Mouse (Mus musculus) hindbrain, embryonic 16.5 days (tissue): ENCODE data around the gene Nlrp6. TPM values are rescaled to one million over a fixed set of nuclear protein-coding genes. Genes with fewer than 3 reads are reported as not detected.

Experiments
- ATAC-seq: fragments of 200-750 bp; cut with Nextera tagmentation; 2 replicates; pipeline ENCODE4 v1.8.0; 2017; ENCODE audit warnings: moderate TSS enrichment, moderate library complexity
- H3K27ac ChIP-seq: fragments of 300-500 bp; sonication (generic); 2 replicates; pipeline ENCODE4 v1.5.1; 2014; ENCODE audit warnings: low read depth, mild to moderate bottlenecking, control low read depth, low read length, moderate library complexity
- H3K27me3 ChIP-seq: fragments of 300-500 bp; sonication (generic); replicated peaks from 2 replicates; pipeline ENCODE4 v1.6.1; 2014; ENCODE audit warnings: low read length; ENCODE audit not compliant: control insufficient read depth, insufficient read depth
- H3K36me3 ChIP-seq: fragments of 300-500 bp; sonication (generic); 2 replicates; pipeline ENCODE4 v1.6.1; 2014; ENCODE audit warnings: mild to moderate bottlenecking, low read length, moderate library complexity, mixed read lengths; ENCODE audit not compliant: control insufficient read depth, insufficient read depth
- H3K4me1 ChIP-seq: fragments of 300-500 bp; sonication (generic); 2 replicates; pipeline ENCODE4 v1.6.1; 2014; ENCODE audit warnings: low read depth, low read length; ENCODE audit not compliant: control insufficient read depth, insufficient read depth
- H3K4me2 ChIP-seq: fragments of 300-500 bp; sonication (generic); 2 replicates; pipeline ENCODE4 v1.6.1; 2014; ENCODE audit warnings: mild to moderate bottlenecking, low read length, control low read depth, moderate library complexity
- H3K4me3 ChIP-seq: fragments of 300-500 bp; sonication (generic); 2 replicates; pipeline ENCODE4 v1.5.1; 2014; ENCODE audit warnings: mild to moderate bottlenecking, low read length, control low read depth, moderate library complexity
- H3K9ac ChIP-seq: fragments of 300-500 bp; sonication (generic); 2 replicates; pipeline ENCODE4 v1.6.1; 2014; ENCODE audit warnings: low read depth, mild to moderate bottlenecking, control low read depth, low read length, moderate library complexity
- H3K9me3 ChIP-seq: fragments of 300-500 bp; sonication (generic); 2 replicates; pipeline ENCODE4 v1.6.1; 2014; ENCODE audit warnings: mild to moderate bottlenecking, low read length, moderate library complexity; ENCODE audit not compliant: control insufficient read depth
- WGBS: fragments of 180-500 bp; shearing (Covaris S2); extraction: QIAGEN DNeasy Blood & Tissue Kit; methylation state at CpG from one replicate; pipeline ENCODE4 v1.1.7; 2014; 5-methylcytosine and 5-hydroxymethylcytosine counted together
- polyA plus RNA-seq: library from polyadenylated mRNA; unstranded; fragments of >200 nt; fragmentation: Nextera tagmentation; extraction: Ambion mirVana; gene quantifications from 2 replicates; pipeline ENCODE4 v1.2.1, GENCODE M21; 2015

Nlrp6 gene
- polyA plus RNA-seq, 1 experiment from 2014 or later: 0.75 TPM

GRCm38 (mm10) chr7:140942811-140943210, 22.1 kb downstream of the Nlrp6 start:
- no peaks in the 10 kb centered on the region for H3K9me3 ChIP-seq
- ATAC-seq: no peak
- H3K4me1 ChIP-seq: no peaks in the 10 kb centered on the region; the same call in 1 of the 2 replicates

DNA sequence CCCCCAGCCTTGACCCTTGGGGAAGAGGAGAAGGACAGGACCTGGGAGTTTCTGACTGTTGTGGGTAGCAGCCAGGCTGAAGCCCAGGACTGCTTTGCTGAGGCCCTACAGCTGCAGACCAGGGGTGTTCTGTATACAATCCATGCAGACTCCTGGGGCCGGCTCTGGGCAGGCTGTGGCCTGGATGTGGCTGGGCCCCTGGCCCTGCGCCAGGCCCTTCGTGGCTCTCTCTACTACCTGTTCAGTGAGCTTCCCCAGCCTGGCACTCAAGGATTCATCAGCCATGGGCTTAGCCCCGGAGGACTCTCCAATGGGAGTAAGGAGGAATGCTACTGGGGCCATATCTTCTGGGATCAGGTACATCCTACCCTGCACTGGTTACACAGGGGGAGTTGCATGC, 22.7 kb downstream of the Nlrp6 start:
- 92% methylated on average over 4 of the region's 4 CpGs for WGBS
- Histone ChIP-seq H3K4me1 (no peaks in the 10 kb centered on the region; the same call in 1 of the 2 replicates), H3K27ac (no peak overlapping the region), H3K36me3 (no peaks in the 10 kb centered on the region), H3K27me3 (no peaks in the 10 kb centered on the region), H3K9ac (no peak overlapping the region), H3K9me3 (no peaks in the 10 kb centered on the region), H3K4me3 (no peak overlapping the region), H3K4me2 (no peak overlapping the region)
- ATAC-seq: no peak

More at GRCm38 (mm10) chr7:140942811-140943210, 22.1 kb downstream of the Nlrp6 start:
- H3K36me3 ChIP-seq: no peaks in the 10 kb centered on the region
- H3K27me3 ChIP-seq: no peaks in the 10 kb centered on the region
- no peak overlapping the region for H3K4me3 ChIP-seq
- no peak overlapping the region for H3K4me2 ChIP-seq
- no peak overlapping the region; the same call in 1 of the 2 replicates for H3K9ac ChIP-seq
- H3K27ac ChIP-seq: no peak overlapping the region
- 92% methylated on average over 10 of the region's 10 CpGs for WGBS

GRCm38 (mm10) chr7:140944236-140944635, 23.5 kb downstream of the Nlrp6 start:
- Histone ChIP-seq H3K27ac (no peak overlapping the region), H3K36me3 (no peaks in the 10 kb centered on the region), H3K9ac (no peak overlapping the region), H3K9me3 (no peaks in the 10 kb centered on the region), H3K4me1 (no peaks in the 10 kb centered on the region; the same call in 1 of the 2 replicates), H3K27me3 (no peaks in the 10 kb centered on the region), H3K4me2 (no peak overlapping the region), H3K4me3 (no peak overlapping the region)
- ATAC-seq: no peak
- 92% methylated on average over 7 of the region's 7 CpGs for WGBS

- H3K27me3 ChIP-seq: no peaks in the 10 kb centered on the region
- H3K4me1 ChIP-seq: no peaks in the 10 kb centered on the region; the same call in 1 of the 2 replicates
- H3K4me2 ChIP-seq: no peak overlapping the region
- ATAC-seq: no peak
- H3K27ac ChIP-seq: no peak overlapping the region
- no peaks in the 10 kb centered on the region for H3K9me3 ChIP-seq
- WGBS: 99% methylated on average over 5 of the region's 5 CpGs
- no peak overlapping the region for H3K4me3 ChIP-seq
- no peaks in the 10 kb centered on the region for H3K36me3 ChIP-seq
- no peak overlapping the region for H3K9ac ChIP-seq
Observed at GRCm38 (mm10) chr7:140945247-140945646, 24.5 kb downstream of the Nlrp6 start.

GRCm38 (mm10) chr7:140946311-140946710, 25.6 kb downstream of the Nlrp6 start:
- no peaks in the 10 kb centered on the region; the same call in 1 of the 2 replicates for H3K4me1 ChIP-seq
- 90% methylated on average over 10 of the region's 10 CpGs for WGBS

DNA sequence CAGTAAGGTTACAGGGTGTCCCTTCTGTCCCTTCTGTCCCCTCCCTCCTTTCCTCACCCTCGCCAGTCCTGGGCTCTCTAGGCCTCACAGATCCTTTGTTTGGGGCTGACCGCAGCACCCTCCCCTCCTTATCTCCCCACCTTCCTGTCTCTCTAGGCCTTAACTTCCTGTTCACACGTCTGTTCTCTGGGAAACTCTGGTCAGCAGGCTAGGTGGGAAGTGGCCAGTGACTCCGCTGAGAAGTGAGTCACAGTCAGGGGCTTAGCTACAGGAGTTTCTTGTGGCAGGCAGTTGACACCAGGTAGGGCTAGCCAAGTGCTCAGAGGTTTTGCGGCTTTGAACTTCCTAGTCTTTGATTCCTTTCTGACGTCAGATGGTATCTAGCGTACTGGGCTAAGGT, 26.3 kb downstream of the Nlrp6 start:
- Histone ChIP-seq H3K4me1 (no peaks in the 10 kb centered on the region), H3K27me3 (no peaks in the 10 kb centered on the region)
- WGBS: 80% methylated on average over 7 of the region's 7 CpGs

More at GRCm38 (mm10) chr7:140946311-140946710, 25.6 kb downstream of the Nlrp6 start:
- Histone ChIP-seq H3K27ac (no peak overlapping the region), H3K9ac (no peak overlapping the region; the same call in 1 of the 2 replicates), H3K27me3 (no peaks in the 10 kb centered on the region), H3K36me3 (no peaks in the 10 kb centered on the region), H3K9me3 (no peaks in the 10 kb centered on the region), H3K4me2 (no peak overlapping the region), H3K4me3 (no peak overlapping the region)
- ATAC-seq: no peak

DNA sequence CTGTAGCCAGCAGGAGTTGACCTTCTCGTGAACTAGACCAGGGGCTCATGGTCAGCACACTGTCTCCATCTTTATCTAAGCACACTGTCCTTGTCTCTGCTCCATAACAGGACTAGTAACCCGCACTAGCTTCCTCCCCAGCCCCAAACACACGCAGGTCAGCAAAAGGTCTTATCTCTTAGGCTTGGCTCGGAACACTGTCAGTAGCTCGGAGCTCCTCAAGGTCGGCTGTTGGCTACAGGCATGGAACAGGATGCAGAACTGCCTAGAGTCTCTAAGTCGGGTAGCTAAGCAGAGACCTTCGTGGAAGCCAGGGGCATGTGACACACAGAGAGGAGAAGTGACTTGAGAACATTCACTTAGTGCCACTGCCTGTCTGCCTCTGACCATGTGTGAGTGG, 27.5 kb downstream of the Nlrp6 start:
- H3K4me1 ChIP-seq: no peaks in the 10 kb centered on the region
- no peaks in the 10 kb centered on the region for H3K36me3 ChIP-seq
- WGBS: 85% methylated on average over 8 of the region's 8 CpGs
- no peak for ATAC-seq
- no peak overlapping the region for H3K4me2 ChIP-seq
- no peak overlapping the region for H3K9ac ChIP-seq
- no peak overlapping the region for H3K4me3 ChIP-seq
- no peak overlapping the region for H3K27ac ChIP-seq
- H3K9me3 ChIP-seq: no peaks in the 10 kb centered on the region
- H3K27me3 ChIP-seq: no peaks in the 10 kb centered on the region

More for the DNA sequence above, 26.3 kb downstream of the Nlrp6 start:
- no peak overlapping the region for H3K27ac ChIP-seq
- H3K4me2 ChIP-seq: no peak overlapping the region
- H3K4me3 ChIP-seq: no peak overlapping the region
- ATAC-seq: no peak
- H3K9ac ChIP-seq: no peak overlapping the region; the same call in 1 of the 2 replicates
- no peaks in the 10 kb centered on the region for H3K9me3 ChIP-seq
- H3K36me3 ChIP-seq: no peaks in the 10 kb centered on the region

DNA sequence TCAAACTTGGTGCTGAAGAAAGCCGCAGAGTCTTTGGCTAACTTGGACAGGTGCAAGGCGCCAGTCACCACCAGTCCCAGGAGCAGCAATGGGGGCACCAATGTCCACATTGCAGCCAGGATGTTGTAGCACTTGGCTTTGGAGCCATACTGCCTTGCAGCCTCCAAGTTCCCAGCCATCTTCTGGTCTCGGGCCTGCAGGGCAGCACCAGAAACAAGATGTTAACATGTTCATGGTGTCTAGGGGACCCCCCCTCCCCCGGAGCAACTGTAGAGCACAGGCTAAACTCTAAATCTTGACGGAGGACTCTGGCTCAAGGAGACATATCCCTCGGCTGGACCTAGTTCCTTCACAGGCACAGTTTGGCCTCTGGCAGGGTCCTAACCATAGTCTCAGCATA, 28.6 kb downstream of the Nlrp6 start:
- no peaks in the 10 kb centered on the region for H3K27me3 ChIP-seq
- H3K27ac ChIP-seq: no peak overlapping the region
- no peak overlapping the region for H3K9ac ChIP-seq
- H3K36me3 ChIP-seq: no peaks in the 10 kb centered on the region
- ATAC-seq: no peak
- H3K4me3 ChIP-seq: no peak overlapping the region
- WGBS: 91% methylated on average over 6 of the region's 6 CpGs
- H3K4me2 ChIP-seq: no peak overlapping the region
- no peaks in the 10 kb centered on the region for H3K9me3 ChIP-seq
- no peaks in the 10 kb centered on the region for H3K4me1 ChIP-seq

- H3K4me2 ChIP-seq: no peak within 1 kb of the TSS
- H3K4me1 ChIP-seq: no peaks in the 10 kb centered on the region
- H3K4me3 ChIP-seq: no peak within 1 kb of the TSS
- H3K9ac ChIP-seq: no peak within 1 kb of the TSS
- no peaks in the 10 kb centered on the region for H3K27me3 ChIP-seq
- no peaks in the 10 kb centered on the region for H3K36me3 ChIP-seq
- H3K9me3 ChIP-seq: no peaks in the 10 kb centered on the region
- H3K27ac ChIP-seq: no peak within 1 kb of the TSS
- ATAC-seq: no peak
- WGBS: 71% methylated on average over 16 of the region's 16 CpGs
Observed at GRCm38 (mm10) chr7:140949824-140950530, 29.3 kb downstream of the Nlrp6 start, which contains the start of gene Ifitm5. Ifitm5 (minus strand) TSS chr7:140950291.
